Mouse (Mus musculus) layer of hippocampus, postnatal 14 days (tissue): Measurements from ENCODE around the gene Kctd21. TPM values are rescaled to one million over a fixed set of nuclear protein-coding genes. Genes with fewer than 3 reads are reported as not detected.

Experiments used
- DNase-seq, 2 experiments: peaks; one replicate each; pipeline ENCODE4 v3.0.0; 2021 to 2022; ENCODE audit warnings: low spot score in 2 of 2, mixed read lengths in 1 of 2
- long read RNA-seq, 2 experiments: library from polyadenylated mRNA; stranded (forward); transcript quantifications; one replicate each; pipeline ENCODE4 v2.0.0; 2021
- total RNA-seq, 2 experiments: library from RNA; stranded (reverse); gene quantifications; 2 replicates each; pipeline ENCODE4 v1.2.3; 2021

Kctd21 gene
- 10 to 100 TPM in 1 of 2 experiments, 1 to 10 TPM in 1; 8.9 to 11.5 TPM for total RNA-seq
- long read RNA-seq, experiment 1, partial matches to known transcripts: 0 of 6 reads
- long read RNA-seq, experiment 1, other reads (novel, unspliced or antisense): 2 of 6 reads
- long read RNA-seq, experiment 2, transcript Kctd21-201 (2 exons, 2,966 nt): major isoform, 5 of 11 reads
- long read RNA-seq, experiment 2, partial matches to known transcripts: 0 of 11 reads
- long read RNA-seq, experiment 2, other reads (novel, unspliced or antisense): 6 of 11 reads

DNA sequence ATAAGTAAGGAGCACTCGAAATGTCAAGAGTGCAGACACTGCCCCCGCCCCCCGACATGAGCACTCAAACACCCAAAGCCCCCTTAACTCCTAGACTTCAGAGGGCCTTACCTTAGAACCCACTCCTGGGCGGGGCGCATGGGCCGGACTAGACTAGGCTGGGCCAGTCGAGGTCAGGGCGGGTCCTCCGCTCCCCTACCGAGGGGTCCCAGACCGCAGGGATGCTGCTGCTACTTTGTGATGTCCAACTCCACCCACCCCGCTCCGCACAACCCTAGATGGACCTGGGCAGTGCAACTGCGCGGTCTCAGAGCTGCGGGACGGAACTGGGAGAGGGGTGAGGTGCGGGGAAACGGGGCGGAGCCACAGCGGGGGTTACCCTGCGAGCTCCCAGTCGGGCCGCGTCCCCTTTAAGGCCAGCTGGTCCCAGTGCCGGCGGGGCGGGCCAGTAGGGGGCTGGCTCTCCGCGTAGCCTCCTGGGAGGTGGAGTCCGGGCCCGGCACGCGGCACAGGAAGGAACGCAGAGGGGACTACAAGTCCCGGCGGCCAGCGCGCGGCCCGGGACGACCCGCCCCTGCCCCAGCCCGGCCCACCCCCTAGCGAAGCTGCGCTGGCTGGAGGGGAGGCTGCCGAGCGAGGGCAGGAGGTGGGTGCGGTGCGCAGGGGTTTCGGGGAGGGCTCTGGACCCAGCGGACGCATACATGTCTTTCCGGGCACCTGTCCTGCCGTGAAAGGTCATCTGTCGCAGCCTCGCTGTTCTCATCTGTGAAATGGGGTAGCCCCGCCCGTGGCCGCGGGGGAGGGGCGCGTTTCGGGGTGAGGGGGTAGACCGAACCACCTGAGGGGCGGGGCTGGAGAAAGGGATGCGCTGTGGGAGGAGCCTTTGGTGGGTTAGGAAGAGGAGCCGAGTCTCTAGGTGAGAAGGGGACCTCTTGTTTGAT lies at the start of gene Kctd21, which contains the start of gene Usp35:
Kctd21 (plus strand) TSS at position 602 of the 941 bp plus-strand sequence.
Usp35 (minus strand) TSS at position 295 of the 941 bp plus-strand sequence.
- DNase-seq: peak; percentile 90 to 97

GRCm38 (mm10) chr7:97296986-97297385 lies 35.1 kb upstream of the Kctd21 start:
- DNase-seq: no peak

GRCm38 (mm10) chr7:97297466-97297865 lies 34.7 kb upstream of the Kctd21 start:
- DNase-seq: peak; percentile 65 to 77

DNA sequence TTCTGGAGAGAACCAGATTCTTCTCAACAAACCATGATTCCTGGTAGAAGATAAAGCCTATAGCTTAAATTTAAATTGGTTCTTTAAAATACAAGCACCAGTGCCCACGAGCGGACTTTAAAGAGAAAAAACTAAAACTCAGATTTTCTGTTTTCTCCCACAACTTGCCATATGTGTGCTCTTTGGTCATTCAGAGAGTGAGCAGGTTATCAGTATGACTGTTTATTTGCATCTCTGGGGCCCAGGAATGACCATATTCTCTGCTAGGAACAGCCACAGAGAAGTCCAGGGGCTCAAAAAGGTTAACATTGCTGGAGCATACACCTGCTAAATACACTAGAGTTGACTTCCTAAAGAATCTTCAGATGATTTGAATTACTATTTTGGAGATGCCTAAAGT lies 33.8 kb upstream of the Kctd21 start:
- no peak for DNase-seq

DNA sequence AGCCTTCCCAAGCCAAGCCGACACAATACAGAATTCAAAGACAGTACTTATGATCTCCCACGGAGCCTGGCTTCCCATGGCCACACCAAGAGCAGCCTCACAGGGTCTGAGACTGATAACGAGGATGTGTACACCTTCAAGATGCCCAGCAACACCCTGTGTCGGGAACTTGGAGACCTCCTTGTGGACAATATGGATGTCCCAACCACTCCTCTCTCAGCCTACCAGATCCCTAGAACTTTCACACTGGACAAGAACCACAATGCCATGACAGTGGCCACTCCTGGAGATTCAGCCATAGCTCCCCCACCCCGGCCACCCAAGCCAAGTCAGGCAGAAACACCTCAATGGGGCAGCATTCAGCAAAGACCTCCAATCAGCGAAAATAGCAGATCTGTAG lies 33.2 kb upstream of the Kctd21 start:
- DNase-seq: no peak

DNA sequence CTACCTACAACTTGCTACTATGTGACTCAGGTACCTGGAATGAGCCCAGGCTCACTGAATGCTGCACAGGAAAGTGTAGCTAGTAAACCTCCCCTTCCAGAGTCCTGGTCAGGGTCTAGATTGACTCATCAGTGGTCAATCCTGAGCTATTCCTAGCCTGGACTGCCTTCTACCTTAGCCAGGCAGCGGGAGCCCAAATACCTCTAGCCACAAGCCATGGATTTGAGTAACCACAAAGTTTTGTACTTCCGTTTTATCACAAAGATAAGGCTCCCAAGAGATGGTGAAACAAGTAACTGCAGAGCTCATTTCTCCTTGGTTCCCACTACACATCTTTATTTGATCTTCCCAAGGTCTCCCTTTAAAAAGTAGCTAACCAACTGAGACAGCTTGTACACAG lies 31.2 kb upstream of the Kctd21 start:
- DNase-seq: no peak

DNA sequence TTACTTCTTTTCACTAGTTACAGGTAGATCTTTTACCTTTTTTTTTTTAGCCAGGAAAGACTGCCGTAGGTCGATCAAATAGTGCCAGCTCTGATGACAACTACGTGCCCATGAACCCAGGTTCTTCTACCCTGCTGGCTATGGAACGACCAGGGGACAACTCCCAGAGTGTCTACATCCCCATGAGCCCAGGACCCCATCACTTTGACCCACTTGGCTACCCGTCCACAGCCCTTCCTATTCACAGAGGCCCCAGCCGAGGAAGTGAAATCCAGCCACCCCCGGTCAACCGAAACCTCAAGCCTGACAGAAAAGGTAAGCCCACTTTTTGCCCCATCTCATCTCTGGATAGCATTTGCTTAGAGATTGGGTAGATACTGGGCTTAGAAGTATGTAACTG lies 30.8 kb upstream of the Kctd21 start:
- DNase-seq: no peak

- DNase-seq: no peak
Measured at GRCm38 (mm10) chr7:97302261-97302660, 29.9 kb upstream of the Kctd21 start.

GRCm38 (mm10) chr7:97302876-97303275 lies 29.3 kb upstream of the Kctd21 start:
- DNase-seq: no peak

GRCm38 (mm10) chr7:97303614-97304013 lies 28.5 kb upstream of the Kctd21 start:
- no peak for DNase-seq

GRCm38 (mm10) chr7:97304471-97304870 lies 27.7 kb upstream of the Kctd21 start:
- DNase-seq: no peak

- no peak for DNase-seq
Measured at GRCm38 (mm10) chr7:97305206-97305605, 26.9 kb upstream of the Kctd21 start.

DNA sequence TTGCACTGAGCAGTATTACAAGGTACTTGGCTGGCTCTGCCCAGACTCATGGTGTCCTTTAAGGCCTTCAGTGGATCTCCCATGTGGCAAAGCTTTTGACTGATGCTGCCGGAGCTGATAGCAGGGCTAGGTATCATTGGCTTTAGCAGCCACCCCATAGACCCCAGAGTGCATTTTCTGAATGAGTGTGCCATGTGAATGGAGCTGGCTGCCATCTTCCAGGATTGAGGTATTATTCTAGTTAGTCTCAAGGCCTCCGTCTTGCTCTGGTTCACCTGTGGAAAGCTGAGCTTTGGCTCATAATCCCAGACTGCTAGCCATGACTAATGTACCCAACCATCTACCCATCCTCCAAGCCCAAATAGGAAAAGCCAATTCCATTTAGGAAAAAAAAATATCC lies 25.3 kb upstream of the Kctd21 start:
- DNase-seq: no peak

DNA sequence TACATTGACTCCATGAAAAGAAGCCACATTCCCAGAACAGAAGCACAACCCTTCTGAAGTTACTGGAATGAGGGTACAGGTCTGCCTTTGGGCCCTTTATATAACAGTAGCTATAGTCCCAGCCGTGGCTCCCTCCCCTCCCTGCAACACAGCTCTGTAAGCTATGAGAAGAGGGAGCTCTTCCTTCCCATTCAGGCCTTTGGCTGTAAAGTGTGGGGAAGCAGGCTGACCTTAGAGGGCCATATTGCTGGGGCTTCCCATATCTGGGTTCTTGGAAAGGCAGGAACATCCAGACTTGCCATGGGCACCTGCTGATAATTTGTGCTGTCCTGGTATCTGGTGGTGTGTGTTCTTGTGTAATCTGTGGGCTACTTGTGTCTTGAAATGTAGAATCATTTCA lies 24.6 kb upstream of the Kctd21 start:
- no peak for DNase-seq

DNA sequence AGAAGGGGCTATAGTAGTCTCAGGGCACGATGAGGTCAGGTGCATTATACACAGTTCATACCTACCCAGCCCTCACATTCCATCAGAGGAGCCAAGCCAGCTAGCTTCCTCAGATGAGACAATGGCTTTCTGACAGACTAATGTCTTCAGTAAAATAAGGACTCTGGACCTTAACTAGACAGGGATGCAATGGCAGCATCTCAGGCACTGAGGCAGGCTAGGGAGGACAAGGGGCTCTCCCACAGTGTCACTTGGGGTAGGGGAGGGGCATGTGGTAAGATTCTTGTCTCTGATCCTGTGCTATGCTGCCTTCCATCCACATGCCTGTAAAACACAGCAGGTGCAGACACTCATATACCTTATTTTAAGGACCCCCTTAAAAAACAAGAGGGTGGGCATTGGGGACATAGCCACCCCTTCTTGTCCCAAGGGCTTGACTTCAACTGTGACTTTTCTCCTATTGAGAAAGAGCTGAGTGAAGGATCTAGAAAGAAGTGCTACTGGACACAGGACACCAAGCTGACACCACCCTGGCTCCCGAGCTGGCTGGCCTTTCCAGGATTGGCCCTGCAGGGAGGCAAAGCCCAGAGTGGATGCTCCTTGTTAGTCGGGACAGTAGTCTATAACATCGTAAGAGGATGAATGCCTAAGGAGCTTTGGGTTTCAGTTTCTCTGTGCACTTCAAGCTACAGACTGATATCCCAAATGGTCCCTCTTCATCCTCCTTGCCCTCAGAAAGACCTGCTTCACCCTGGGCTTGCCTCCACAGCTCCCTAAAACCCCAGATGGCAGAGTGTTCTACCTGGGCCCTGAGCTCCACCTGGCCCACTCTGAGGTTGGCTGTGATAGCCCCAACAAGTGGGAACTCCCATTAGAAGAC lies 22.4 kb upstream of the Kctd21 start:
- no peak for DNase-seq

GRCm38 (mm10) chr7:97310341-97310635 lies 21.8 kb upstream of the Kctd21 start:
- DNase-seq: no peak

DNA sequence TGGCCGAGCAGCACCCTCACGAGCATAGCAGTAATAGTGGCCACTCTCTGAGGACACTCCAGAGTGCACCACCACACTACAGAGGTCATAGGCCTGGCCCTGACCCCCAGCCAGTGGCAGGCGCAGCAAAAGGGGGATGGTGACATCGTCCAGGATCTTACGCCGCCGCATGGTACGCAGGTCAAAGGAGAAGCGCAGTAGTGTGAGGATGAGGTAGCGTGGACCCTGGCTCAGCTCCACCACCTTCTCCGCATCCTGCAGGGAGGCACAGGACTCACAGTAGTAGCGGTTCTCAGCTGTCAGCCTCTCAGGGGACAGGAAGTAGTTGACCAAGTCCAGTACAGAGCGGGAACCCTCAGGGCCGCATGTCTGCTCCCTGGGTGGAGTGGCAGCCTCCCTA lies 20.5 kb upstream of the Kctd21 start:
- DNase-seq: no peak

GRCm38 (mm10) chr7:97312196-97312595 lies 19.9 kb upstream of the Kctd21 start:
- DNase-seq: no peak

- DNase-seq: no peak
Measured at GRCm38 (mm10) chr7:97312856-97313255, 19.3 kb upstream of the Kctd21 start.

GRCm38 (mm10) chr7:97313364-97313995 lies 18.6 kb upstream of the Kctd21 start:
- DNase-seq: no peak

DNA sequence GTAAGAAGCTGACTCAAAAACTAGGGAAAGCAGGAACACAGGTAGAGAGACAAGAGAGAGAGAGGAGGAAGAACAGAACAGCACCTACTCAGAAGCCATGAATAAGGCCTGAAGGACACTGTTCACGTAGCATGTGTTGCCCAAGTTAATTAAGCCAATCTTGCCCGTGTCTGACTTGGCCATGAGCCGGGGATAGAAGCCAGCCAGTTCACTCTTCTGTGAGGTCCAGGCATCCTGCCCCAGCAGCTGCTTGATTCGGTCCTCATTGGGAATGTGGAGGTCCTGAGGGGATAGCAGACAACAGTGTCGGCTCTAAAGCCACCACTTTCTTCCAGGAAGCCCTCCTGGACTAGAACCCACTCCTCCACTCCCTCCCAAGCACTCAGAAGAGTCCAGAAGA lies 17.5 kb upstream of the Kctd21 start:
- DNase-seq: no peak
